Mouse (Mus musculus): ENCODE measurements around the gene Syt3. TPM values are rescaled to one million over a fixed set of nuclear protein-coding genes. Genes with fewer than 3 reads are reported as not detected.

Syt3 gene
- total RNA-seq, 2 experiments from 2014 or later, result 59.5 to 63.7 TPM

GRCm38 (mm10) chr7:44428171-44428950, 44.5 kb downstream of the Syt3 start:
- DNase-seq (ENCODE audit: extremely low spot score in 1 of 2, low spot score in 2 of 2), result peak; percentile 60 to 63
- intact Hi-C loops (cut with DNase I), result loop anchor here (2.0 kb wide), 1 partner anchor 22 kb away; no protein-coding TSS in a partner anchor
- H3K27ac ChIP-seq, result peak overlapping the region; percentile 73
- H3K4me3 ChIP-seq, result peak overlapping the region; percentile 47
- TF ChIP-seq CTCF (IDR thresholded peaks at IDR 0.05), result no peak

GRCm38 (mm10) chr7:44428968-44429521, 45.1 kb downstream of the Syt3 start, which contains the start of gene Lrrc4b:
Lrrc4b (plus strand) TSS chr7:44429018.
- peak; percentile 1; the same call in 1 of the 2 replicates for TF ChIP-seq CTCF (IDR thresholded peaks at IDR 0.05)
- Histone ChIP-seq H3K4me3 (peak within 1 kb of the TSS; percentile 73), H3K27ac (peak within 1 kb of the TSS; percentile 94)
- intact Hi-C loops (cut with DNase I), result loop anchor here (2.0 kb wide), 1 partner anchor 22 kb away; no protein-coding TSS in a partner anchor
- DNase-seq (ENCODE audit: extremely low spot score in 1 of 2, low spot score in 2 of 2), result peak; percentile 83 to 84

GRCm38 (mm10) chr7:44429534-44430488, 45.9 kb downstream of the Syt3 start:
- Histone ChIP-seq H3K4me3 (peak overlapping the region; percentile 73), H3K27ac (peak overlapping the region; percentile 94)
- no peak for TF ChIP-seq CTCF (IDR thresholded peaks at IDR 0.05)
- peak; percentile 46 to 56 for DNase-seq (ENCODE audit: extremely low spot score in 1 of 2, low spot score in 2 of 2)
- intact Hi-C loops (cut with DNase I), result loop anchor here (1.0 to 2.0 kb wide), 2 partner anchors 12 to 23 kb away; no protein-coding TSS in a partner anchor

GRCm38 (mm10) chr7:44432550-44432949, 48.6 kb downstream of the Syt3 start:
- no peak overlapping the region for H3K27ac ChIP-seq
- no peak overlapping the region for H3K4me3 ChIP-seq
- intact Hi-C loops (cut with DNase I), result no loop called here
- no peak for TF ChIP-seq CTCF (IDR thresholded peaks at IDR 0.05)
- no peak for DNase-seq (ENCODE audit: extremely low spot score in 1 of 2, low spot score in 2 of 2)

- Histone ChIP-seq H3K4me3 (no peak overlapping the region), H3K27ac (no peak overlapping the region)
- intact Hi-C loops (cut with DNase I), result no loop called here
- no peak for TF ChIP-seq CTCF (IDR thresholded peaks at IDR 0.05)
- DNase-seq (ENCODE audit: extremely low spot score in 1 of 2, low spot score in 2 of 2), result no peak
These were observed 49.5 kb downstream of the Syt3 start for GRCm38 (mm10) chr7:44433371-44433770.

- H3K27ac ChIP-seq, result no peak overlapping the region
- intact Hi-C loops (cut with DNase I), result no loop called here
- no peak for TF ChIP-seq CTCF (IDR thresholded peaks at IDR 0.05)
- DNase-seq (ENCODE audit: extremely low spot score in 1 of 2, low spot score in 2 of 2), result no peak
- H3K4me3 ChIP-seq, result no peak overlapping the region
These were observed 50.2 kb downstream of the Syt3 start for GRCm38 (mm10) chr7:44434089-44434488.

- DNase-seq (ENCODE audit: extremely low spot score in 1 of 2, low spot score in 2 of 2), result no peak
- intact Hi-C loops (cut with DNase I), result no loop called here
- H3K4me3 ChIP-seq, result no peak overlapping the region
- no peak overlapping the region for H3K27ac ChIP-seq
- TF ChIP-seq CTCF (IDR thresholded peaks at IDR 0.05), result no peak
These were observed 51.9 kb downstream of the Syt3 start for GRCm38 (mm10) chr7:44435796-44436195.

GRCm38 (mm10) chr7:44436267-44436666, 52.4 kb downstream of the Syt3 start:
- intact Hi-C loops (cut with DNase I), result no loop called here
- Histone ChIP-seq H3K27ac (no peak overlapping the region), H3K4me3 (no peak overlapping the region)
- DNase-seq (ENCODE audit: extremely low spot score in 1 of 2, low spot score in 2 of 2), result no peak
- TF ChIP-seq CTCF (IDR thresholded peaks at IDR 0.05), result peak; percentile 37

- DNase-seq (ENCODE audit: extremely low spot score in 1 of 2, low spot score in 2 of 2), result no peak
- intact Hi-C loops (cut with DNase I), result no loop called here
- no peak for TF ChIP-seq CTCF (IDR thresholded peaks at IDR 0.05)
- Histone ChIP-seq H3K4me3 (no peak overlapping the region), H3K27ac (no peak overlapping the region)
These were observed 53.3 kb downstream of the Syt3 start for GRCm38 (mm10) chr7:44437188-44437587.

GRCm38 (mm10) chr7:44437933-44438332, 54.0 kb downstream of the Syt3 start:
- no peak overlapping the region for H3K27ac ChIP-seq
- no peak overlapping the region for H3K4me3 ChIP-seq
- TF ChIP-seq CTCF (IDR thresholded peaks at IDR 0.05), result no peak
- intact Hi-C loops (cut with DNase I), result no loop called here
- no peak for DNase-seq (ENCODE audit: extremely low spot score in 1 of 2, low spot score in 2 of 2)

- intact Hi-C loops (cut with DNase I), result no loop called here
- no peak for TF ChIP-seq CTCF (IDR thresholded peaks at IDR 0.05)
- no peak overlapping the region for H3K4me3 ChIP-seq
- DNase-seq (ENCODE audit: extremely low spot score in 1 of 2, low spot score in 2 of 2), result no peak
- no peak overlapping the region for H3K27ac ChIP-seq
These were observed 55.8 kb downstream of the Syt3 start for GRCm38 (mm10) chr7:44439696-44440095.
